Mouse (Mus musculus) thymus, adult 2 months (tissue): ENCODE data around the gene Il17rc. TPM values are rescaled to one million over a fixed set of nuclear protein-coding genes. Genes with fewer than 3 reads are reported as not detected.

Experiments used
- DNase-seq: peaks from one replicate; pipeline ENCODE4 v3.0.0; 2021
- H3K27ac ChIP-seq: fragments of 200-500 bp; 2 replicates; pipeline ENCODE4 v1.5.1; 2012; ENCODE audit warnings: low read length, control low read depth; ENCODE audit not compliant: control insufficient read depth, insufficient read depth
- H3K27me3 ChIP-seq: fragments of 200-500 bp; 2 replicates; pipeline ENCODE4 v1.6.1; 2012; ENCODE audit warnings: mild to moderate bottlenecking, low read length, moderate library complexity, mixed read lengths; ENCODE audit not compliant: control insufficient read depth, insufficient read depth
- H3K36me3 ChIP-seq: fragments of 200-500 bp; 2 replicates; pipeline ENCODE4 v1.6.1; 2012; ENCODE audit warnings: mild to moderate bottlenecking, low read length, moderate library complexity; ENCODE audit not compliant: control insufficient read depth, insufficient read depth
- H3K4me1 ChIP-seq: fragments of 200-500 bp; replicated peaks from 2 replicates; pipeline ENCODE4 v1.6.1; 2012; ENCODE audit warnings: low read length; ENCODE audit not compliant: control insufficient read depth, insufficient read depth
- H3K4me3 ChIP-seq: fragments of 200-500 bp; 2 replicates; pipeline ENCODE4 v1.5.1; 2012; ENCODE audit warnings: mild to moderate bottlenecking, low read length, control low read depth, moderate library complexity; ENCODE audit not compliant: control insufficient read depth, insufficient read depth
- CTCF ChIP-seq: fragments of 200-500 bp; IDR thresholded peaks from 2 replicates; pipeline ENCODE4 v1.5.1; 2012; ENCODE audit warnings: mild to moderate bottlenecking, control low read depth, low read length, moderate library complexity, borderline replicate concordance; ENCODE audit not compliant: control insufficient read depth, poor library complexity, insufficient read depth; ENCODE audit errors: extremely low read depth
- POLR2A ChIP-seq: fragments of 200-500 bp; IDR thresholded peaks from 2 replicates; pipeline ENCODE4 v1.6.1; 2012; ENCODE audit warnings: mild to moderate bottlenecking, low read length, control low read depth, moderate library complexity; ENCODE audit not compliant: control insufficient read depth, poor library complexity, insufficient read depth; ENCODE audit errors: extremely low read depth
- WGBS: fragments of 180-500 bp; shearing (Covaris S2); methylation state at CpG from one replicate; pipeline ENCODE4 v1.1.7; 2018; 5-methylcytosine and 5-hydroxymethylcytosine counted together
- polyA plus RNA-seq: library from polyadenylated mRNA; depleted of rRNA; stranded (reverse); fragments of >200 nt; gene quantifications from 2 replicates; pipeline ENCODE4 v1.2.3, GENCODE M21; 2012

Il17rc gene
- polyA plus RNA-seq, 1 experiment, result 15.4 TPM

DNA sequence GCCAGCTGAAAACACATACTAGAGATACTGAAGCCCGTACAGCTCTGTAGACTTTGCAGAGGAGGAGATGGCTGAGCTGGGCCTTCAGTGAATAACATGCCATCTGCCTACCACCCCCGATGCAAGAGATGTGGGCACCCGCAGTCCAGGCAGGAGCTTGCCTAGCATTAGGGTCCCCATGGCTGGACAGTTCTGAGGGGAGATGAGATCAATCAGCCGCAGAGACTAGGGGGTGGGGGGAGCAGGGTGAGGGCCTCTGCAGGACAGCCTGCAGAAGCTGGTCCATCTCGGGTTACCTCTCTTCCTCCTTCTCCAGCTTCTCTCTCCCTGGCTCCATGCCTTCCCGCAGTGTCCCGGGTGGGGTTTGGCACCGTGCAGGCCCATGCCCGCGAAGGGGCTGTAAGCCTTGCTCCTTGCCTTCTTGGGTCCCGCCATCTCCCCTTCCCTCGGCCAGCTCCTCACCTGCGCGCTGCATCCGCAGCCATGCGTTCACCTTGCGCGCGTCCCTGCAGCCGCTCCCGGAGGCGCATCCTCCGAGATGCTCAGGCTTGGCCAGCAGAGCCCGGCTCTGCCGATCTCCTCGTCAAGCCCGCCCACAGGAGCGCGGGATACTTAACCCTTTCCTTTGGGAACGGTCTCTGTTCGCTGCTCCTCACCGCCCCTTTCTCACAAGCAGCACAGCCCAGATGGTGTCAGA lies 30.3 kb downstream of the Il17rc start, which contains the start of gene Prrt3:
Prrt3 (minus strand) TSS at position 544 of the 697 bp plus-strand sequence.
- Histone ChIP-seq H3K27me3 (no peaks in the 10 kb centered on the region), H3K4me3 (no peak within 1 kb of the TSS)
- TF ChIP-seq CTCF, result no peak
- no peak for TF ChIP-seq POLR2A

DNA sequence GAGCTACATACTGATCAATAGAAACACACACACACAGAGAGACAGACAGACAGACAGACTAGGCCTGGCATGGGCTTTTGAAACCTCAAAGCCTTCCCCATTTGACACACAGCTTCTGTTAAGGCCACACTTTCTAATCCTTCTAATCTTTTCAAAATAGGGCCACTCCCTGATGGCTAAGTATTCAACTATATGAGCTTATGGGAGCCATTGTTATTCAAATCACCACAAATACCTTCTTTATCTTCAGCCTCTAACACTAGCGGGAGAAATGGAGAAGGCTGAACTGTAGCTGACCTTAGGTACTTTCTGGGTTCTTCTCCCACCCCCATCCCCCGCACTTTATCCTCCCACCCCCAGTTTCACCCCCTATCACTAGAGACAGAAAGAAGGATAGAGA lies 31.6 kb downstream of the Il17rc start:
- DNase-seq, result no peak
- no peak for TF ChIP-seq POLR2A
- no peak for TF ChIP-seq CTCF
- 99% methylated on average over 2 of the region's 2 CpGs for WGBS
- no peaks in the 10 kb centered on the region for H3K36me3 ChIP-seq
- no peaks in the 10 kb centered on the region for H3K27me3 ChIP-seq
- H3K4me1 ChIP-seq, result peaks cover 8% of the 10 kb centered on the region; the same call in 1 of the 2 replicates
- no peak overlapping the region for H3K27ac ChIP-seq
- H3K4me3 ChIP-seq, result no peak overlapping the region

More for the DNA sequence above, 30.3 kb downstream of the Il17rc start, which contains the start of gene Prrt3:
- no peak for DNase-seq
- 55% methylated on average over 32 of the region's 32 CpGs for WGBS
- H3K27ac ChIP-seq, result no peak within 1 kb of the TSS
- peaks cover 9% of the 10 kb centered on the region; the same call in 1 of the 2 replicates for H3K4me1 ChIP-seq
- H3K36me3 ChIP-seq, result no peaks in the 10 kb centered on the region

DNA sequence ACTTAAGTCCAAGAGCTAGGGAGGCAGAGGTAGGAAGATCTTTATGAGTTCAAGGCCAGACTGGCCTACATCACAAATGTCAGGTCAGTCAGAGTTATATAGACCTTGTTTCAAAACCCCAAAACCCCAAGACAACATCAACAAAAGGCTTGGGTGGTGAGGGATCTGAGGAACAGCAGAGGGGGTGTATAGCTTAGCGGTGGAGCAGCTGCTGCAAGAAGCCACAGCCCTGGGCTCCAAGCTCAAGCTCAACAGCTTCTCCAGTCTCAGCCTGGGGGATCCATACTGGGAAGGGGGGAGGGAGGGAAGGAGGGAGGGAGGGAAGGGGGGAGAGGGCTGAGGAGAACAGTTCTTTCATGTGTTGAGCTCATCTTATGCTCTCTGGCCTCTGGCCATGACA lies 34.5 kb downstream of the Il17rc start:
- peaks cover 16% of the 10 kb centered on the region for H3K4me1 ChIP-seq
- H3K27me3 ChIP-seq, result no peaks in the 10 kb centered on the region
- H3K36me3 ChIP-seq, result no peaks in the 10 kb centered on the region
- no peak for TF ChIP-seq CTCF
- no peak for DNase-seq
- H3K4me3 ChIP-seq, result no peak overlapping the region
- H3K27ac ChIP-seq, result no peak overlapping the region
- 7% methylated on average over 1 of the region's 1 CpGs for WGBS

DNA sequence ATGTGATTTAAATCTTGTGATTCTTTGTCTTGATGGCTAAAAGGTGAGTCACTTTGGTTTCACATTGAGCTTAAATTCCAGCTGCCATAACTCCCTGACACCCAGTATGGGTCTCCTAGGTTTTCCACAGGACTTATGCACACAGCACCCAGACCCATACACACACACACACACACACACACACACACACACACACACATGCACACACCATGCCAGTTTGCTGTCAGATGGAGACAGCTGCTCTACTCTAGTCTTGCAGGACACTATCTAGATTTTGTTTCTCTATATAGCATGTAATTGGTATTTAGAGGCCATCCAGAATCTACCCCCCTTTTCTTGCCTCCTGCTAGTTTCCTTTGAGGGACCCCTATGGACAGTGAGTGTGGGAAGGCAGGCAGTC lies 35.9 kb downstream of the Il17rc start:
- DNase-seq, result no peak
- no peak overlapping the region for H3K4me3 ChIP-seq
- peaks cover 16% of the 10 kb centered on the region for H3K4me1 ChIP-seq
- no peak for TF ChIP-seq CTCF
- no peak for TF ChIP-seq POLR2A
- no peaks in the 10 kb centered on the region for H3K27me3 ChIP-seq
- no peaks in the 10 kb centered on the region for H3K36me3 ChIP-seq
- H3K27ac ChIP-seq, result no peak overlapping the region

DNA sequence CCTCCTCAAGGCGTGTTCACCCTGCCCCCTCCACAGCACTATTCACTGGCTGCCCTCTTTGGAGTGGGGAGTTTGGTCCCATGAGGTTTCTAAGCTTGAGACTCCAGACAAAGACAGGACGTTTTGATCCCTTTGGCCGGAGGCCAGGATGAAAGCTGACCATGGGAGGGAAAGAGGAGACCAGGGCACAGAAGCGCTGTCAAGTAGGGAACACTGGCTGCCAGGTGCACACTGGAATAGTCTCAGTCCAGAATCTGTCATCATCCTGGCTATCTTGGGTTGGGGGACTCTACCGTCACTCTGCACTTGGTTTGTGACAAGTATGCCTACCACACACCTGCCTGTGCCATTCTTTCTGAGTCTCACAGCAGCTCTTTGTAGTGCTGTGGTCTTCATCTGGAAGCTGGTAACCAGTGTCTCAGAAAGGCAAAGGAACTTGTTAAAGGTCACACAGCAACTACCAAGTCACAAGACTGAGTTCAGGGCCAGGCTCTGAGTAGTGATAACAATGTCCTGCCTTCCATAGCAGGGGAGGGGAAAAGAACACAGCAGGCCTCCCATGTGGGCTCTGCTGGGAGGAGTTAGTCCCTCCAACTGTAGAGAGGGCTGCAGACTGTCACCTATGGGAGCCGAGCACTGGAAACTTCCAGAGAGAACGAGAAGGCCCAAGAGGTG lies 37.2 kb downstream of the Il17rc start:
- Histone ChIP-seq H3K4me3 (no peak overlapping the region), H3K4me1 (peaks cover 16% of the 10 kb centered on the region), H3K27ac (peak overlapping the region; percentile 6), H3K27me3 (no peaks in the 10 kb centered on the region), H3K36me3 (peaks cover 2% of the 10 kb centered on the region; the same call in 1 of the 2 replicates)
- DNase-seq, result no peak
- TF ChIP-seq POLR2A (0 out of 2 replicates have a peak, but pooled peaks have one; percentile 15), CTCF (no peak)
- 73% methylated on average over 7 of the region's 7 CpGs for WGBS

DNA sequence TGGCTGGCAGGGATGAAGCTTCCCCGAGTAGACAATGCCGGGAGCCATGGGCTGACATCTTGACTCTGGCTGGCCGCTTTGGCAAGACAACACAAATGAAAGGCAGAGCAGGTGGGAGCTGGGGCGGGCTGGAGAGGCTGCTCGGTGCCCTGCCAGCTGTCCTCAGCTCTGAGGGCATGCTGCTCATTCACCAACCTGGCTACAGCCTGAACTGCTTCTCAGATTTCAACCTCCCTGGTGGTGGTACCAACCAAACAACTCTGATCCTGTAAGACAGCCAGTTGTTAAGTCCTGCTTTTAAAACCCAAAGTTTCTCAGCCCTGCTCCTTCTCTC lies 37.7 kb downstream of the Il17rc start:
- 41% methylated on average over 5 of the region's 5 CpGs for WGBS
- Histone ChIP-seq H3K27ac (peak overlapping the region; percentile 6; the same call in 1 of the 2 replicates), H3K4me1 (peaks cover 16% of the 10 kb centered on the region), H3K36me3 (peaks cover 7% of the 10 kb centered on the region; the same call in 1 of the 2 replicates), H3K27me3 (no peaks in the 10 kb centered on the region), H3K4me3 (no peak overlapping the region)
- TF ChIP-seq POLR2A (no peak), CTCF (no peak)
- DNase-seq, result no peak
